Mouse (Mus musculus) liver, embryonic 11.5 days (tissue): ENCODE measurements around the gene Cabp4. TPM values are rescaled to one million over a fixed set of nuclear protein-coding genes. Genes with fewer than 3 reads are reported as not detected.

ENCODE experiments used
- ATAC-seq: fragments of 200-750 bp; cut with Nextera tagmentation; replicated peaks from 2 replicates; pipeline ENCODE4 v1.8.0; 2017; ENCODE audit warnings: moderate number of reproducible peaks, mild to moderate bottlenecking, moderate TSS enrichment, moderate library complexity; ENCODE audit not compliant: low FRiP score
- DNase-seq: peaks from one replicate; pipeline ENCODE4 v3.0.0-alpha.2; 2017; ENCODE audit warnings: low spot score
- H3K27ac ChIP-seq: fragments of 300-500 bp; sonication (generic); 2 replicates; pipeline ENCODE4 v1.5.1; 2014; ENCODE audit warnings: mild to moderate bottlenecking, low read depth, low read length, control low read depth
- H3K27me3 ChIP-seq: fragments of 300-500 bp; sonication (generic); replicated peaks from 2 replicates; pipeline ENCODE4 v1.6.1; 2014; ENCODE audit warnings: low read length, mixed read lengths; ENCODE audit not compliant: control insufficient read depth, insufficient read depth
- H3K36me3 ChIP-seq: fragments of 300-500 bp; sonication (generic); 2 replicates; pipeline ENCODE4 v1.6.1; 2014; ENCODE audit warnings: mild to moderate bottlenecking, low read length, moderate library complexity, mixed read lengths; ENCODE audit not compliant: control insufficient read depth, insufficient read depth
- H3K4me1 ChIP-seq: fragments of 300-500 bp; sonication (generic); replicated peaks from 2 replicates; pipeline ENCODE4 v1.6.1; 2014; ENCODE audit warnings: low read length, mixed read lengths; ENCODE audit not compliant: control insufficient read depth, insufficient read depth
- H3K4me2 ChIP-seq: fragments of 300-500 bp; sonication (generic); 2 replicates; pipeline ENCODE4 v1.6.1; 2014; ENCODE audit warnings: mild to moderate bottlenecking, control low read depth, moderate library complexity
- H3K4me3 ChIP-seq: fragments of 300-500 bp; sonication (generic); 2 replicates; pipeline ENCODE4 v1.5.1; 2014; ENCODE audit warnings: low read depth, low read length, control low read depth
- H3K9ac ChIP-seq: fragments of 300-500 bp; sonication (generic); 2 replicates; pipeline ENCODE4 v1.6.1; 2014; ENCODE audit warnings: low read depth, low read length, control low read depth
- H3K9me3 ChIP-seq: fragments of 300-500 bp; sonication (generic); 2 replicates; pipeline ENCODE4 v1.6.1; 2016; ENCODE audit warnings: low read length, inconsistent platforms, mixed read lengths; ENCODE audit not compliant: control insufficient read depth
- WGBS: fragments of 180-500 bp; shearing (Covaris S2); extraction: QIAGEN DNeasy Blood & Tissue Kit; methylation state at CpG from one replicate; pipeline ENCODE4 v1.1.7; 2014; 5-methylcytosine and 5-hydroxymethylcytosine counted together
- polyA plus RNA-seq: library from polyadenylated mRNA; unstranded; fragments of >200 nt; fragmentation: Nextera tagmentation; extraction: Ambion mirVana; gene quantifications from 2 replicates; pipeline ENCODE4 v1.2.1, GENCODE M21; 2014

The Cabp4 gene
- polyA plus RNA-seq, 1 experiment from 2014 or later, result 0.21 TPM

GRCm38 (mm10) chr19:4093772-4094171 is 50.1 kb downstream of the Cabp4 start:
- peaks cover 12% of the 10 kb centered on the region for H3K4me1 ChIP-seq
- no peak overlapping the region for H3K4me3 ChIP-seq
- no peaks in the 10 kb centered on the region for H3K9me3 ChIP-seq
- no peak for ATAC-seq
- WGBS, result 78% methylated on average over 7 of the region's 7 CpGs
- no peak overlapping the region for H3K27ac ChIP-seq
- no peak overlapping the region for H3K4me2 ChIP-seq
- no peaks in the 10 kb centered on the region for H3K36me3 ChIP-seq
- no peaks in the 10 kb centered on the region for H3K27me3 ChIP-seq
- DNase-seq, result no peak
- H3K9ac ChIP-seq, result no peak overlapping the region

- Histone ChIP-seq H3K27ac (no peak overlapping the region), H3K4me3 (no peak overlapping the region), H3K4me2 (no peak overlapping the region), H3K9me3 (no peaks in the 10 kb centered on the region), H3K4me1 (peaks cover 2% of the 10 kb centered on the region), H3K9ac (no peak overlapping the region), H3K27me3 (no peaks in the 10 kb centered on the region), H3K36me3 (no peaks in the 10 kb centered on the region)
- ATAC-seq, result no peak
- WGBS, result 67% methylated on average over 3 of the region's 3 CpGs
- DNase-seq, result no peak
Measured at GRCm38 (mm10) chr19:4092750-4093149, 51.1 kb downstream of the Cabp4 start.

- Histone ChIP-seq H3K9ac (no peak overlapping the region), H3K4me2 (no peak overlapping the region), H3K4me1 (no peaks in the 10 kb centered on the region; the same call in 1 of the 2 replicates), H3K4me3 (no peak overlapping the region), H3K27ac (no peak overlapping the region), H3K9me3 (no peaks in the 10 kb centered on the region), H3K27me3 (no peaks in the 10 kb centered on the region), H3K36me3 (no peaks in the 10 kb centered on the region)
- WGBS, result 40% methylated on average over 2 of the region's 2 CpGs
- DNase-seq, result no peak
- ATAC-seq, result no peak
Measured at GRCm38 (mm10) chr19:4091383-4091782, 52.5 kb downstream of the Cabp4 start.

GRCm38 (mm10) chr19:4090446-4090845 is 53.4 kb downstream of the Cabp4 start:
- no peak for DNase-seq
- H3K4me2 ChIP-seq, result no peak overlapping the region
- H3K27ac ChIP-seq, result no peak overlapping the region
- H3K4me3 ChIP-seq, result no peak overlapping the region
- no peak overlapping the region for H3K9ac ChIP-seq
- no peaks in the 10 kb centered on the region for H3K27me3 ChIP-seq
- ATAC-seq, result no peak
- 78% methylated on average over 3 of the region's 3 CpGs for WGBS
- no peaks in the 10 kb centered on the region for H3K36me3 ChIP-seq
- no peaks in the 10 kb centered on the region for H3K9me3 ChIP-seq
- H3K4me1 ChIP-seq, result no peaks in the 10 kb centered on the region

- no peak overlapping the region for H3K4me2 ChIP-seq
- no peaks in the 10 kb centered on the region for H3K36me3 ChIP-seq
- ATAC-seq (no peak), DNase-seq (no peak)
- no peaks in the 10 kb centered on the region for H3K27me3 ChIP-seq
- no peak overlapping the region for H3K4me3 ChIP-seq
- H3K9me3 ChIP-seq, result no peaks in the 10 kb centered on the region
- WGBS, result 73% methylated on average over 6 of the region's 6 CpGs
- H3K27ac ChIP-seq, result no peak overlapping the region
- H3K9ac ChIP-seq, result no peak overlapping the region
- peaks cover 3% of the 10 kb centered on the region; the same call in 1 of the 2 replicates for H3K4me1 ChIP-seq
Measured at GRCm38 (mm10) chr19:4089128-4089527, 54.7 kb downstream of the Cabp4 start.

- Histone ChIP-seq H3K27ac (no peak overlapping the region), H3K9ac (no peak overlapping the region), H3K9me3 (no peaks in the 10 kb centered on the region), H3K4me3 (no peak overlapping the region), H3K4me2 (no peak overlapping the region), H3K36me3 (no peaks in the 10 kb centered on the region), H3K27me3 (0 out of 2 replicates have a peak, but pooled peaks cover 2% of the 10 kb centered on the region), H3K4me1 (peaks cover 8% of the 10 kb centered on the region; the same call in 1 of the 2 replicates)
- no peak for ATAC-seq
- no peak for DNase-seq
- WGBS, result 35% methylated on average over 5 of the region's 5 CpGs
Measured at GRCm38 (mm10) chr19:4088146-4088545, 55.7 kb downstream of the Cabp4 start.

- H3K4me3 ChIP-seq, result no peak overlapping the region
Measured at GRCm38 (mm10) chr19:4087090-4087489, 56.7 kb downstream of the Cabp4 start.

GRCm38 (mm10) chr19:4086156-4086555 is 57.7 kb downstream of the Cabp4 start:
- Histone ChIP-seq H3K4me3 (no peak overlapping the region), H3K36me3 (no peaks in the 10 kb centered on the region), H3K9ac (no peak overlapping the region), H3K4me1 (peaks cover 8% of the 10 kb centered on the region; the same call in 1 of the 2 replicates), H3K27ac (no peak overlapping the region), H3K4me2 (no peak overlapping the region), H3K27me3 (peaks cover 7% of the 10 kb centered on the region; the same call in 1 of the 2 replicates), H3K9me3 (no peaks in the 10 kb centered on the region)
- no peak for ATAC-seq
- no peak for DNase-seq
- 83% methylated on average over 15 of the region's 15 CpGs for WGBS

More at GRCm38 (mm10) chr19:4087090-4087489, 56.7 kb downstream of the Cabp4 start:
- no peaks in the 10 kb centered on the region for H3K9me3 ChIP-seq
- peaks cover 5% of the 10 kb centered on the region; the same call in 1 of the 2 replicates for H3K27me3 ChIP-seq
- no peaks in the 10 kb centered on the region for H3K36me3 ChIP-seq
- H3K4me1 ChIP-seq, result peaks cover 8% of the 10 kb centered on the region; the same call in 1 of the 2 replicates
- DNase-seq, result no peak
- no peak overlapping the region for H3K27ac ChIP-seq
- H3K4me2 ChIP-seq, result no peak overlapping the region
- 85% methylated on average over 5 of the region's 5 CpGs for WGBS
- no peak overlapping the region for H3K9ac ChIP-seq
- no peak for ATAC-seq
